Mouse (Mus musculus): ENCODE data around the gene Olfr649. TPM values are rescaled to one million over a fixed set of nuclear protein-coding genes. Genes with fewer than 3 reads are reported as not detected.

Olfr649 gene
- total RNA-seq (2012; rRNA removed) = not detected in 2 replicates

GRCm38 (mm10) chr7:104195885-104196284 is at the start of gene Olfr649:
Gene Olfr649, minus strand, starts transcription at chr7:104195985.
- no peak within 1 kb of the TSS for H3K4me3 ChIP-seq (ENCODE audit: insufficient read depth in 1 of 2, low read depth in 1 of 2, low read length in 2 of 2, poor library complexity in 1 of 2, severe bottlenecking in 1 of 2)
- no peak for TF ChIP-seq ZNF384 (IDR thresholded peaks at IDR 0.05; ENCODE audit: low read depth, low read length)
- no peak for TF ChIP-seq ZC3H11A (IDR thresholded peaks at IDR 0.05; ENCODE audit: borderline replicate concordance, low read depth, low read length)
- TF ChIP-seq HCFC1 (IDR thresholded peaks at IDR 0.05; ENCODE audit: borderline replicate concordance, insufficient read depth, low read length) = no peak
- TF ChIP-seq CHD2 (IDR thresholded peaks at IDR 0.05; ENCODE audit: low read depth, low read length) = no peak
- TF ChIP-seq MAFK (IDR thresholded peaks at IDR 0.05; ENCODE audit: insufficient read depth, low read depth, low read length) = no peak
- DNase-seq (ENCODE audit: low read depth, low spot score) = no peak
- in situ Hi-C loops (cut with MboI; ENCODE audit: low sequenced_read_pairs in 2 of 2, unreplicated experiment in 2 of 2) = loop anchor here in 1 of 2 experiments (25.0 kb wide), 1 partner anchor 416 kb away; the partner anchor contains the start of genes Olfr655, Olfr656 and Olfr657
- H3K9me3 ChIP-seq (ENCODE audit: control insufficient read depth, insufficient read depth, low read depth, low read length) = no peaks in the 10 kb centered on the region
- no peaks in the 10 kb centered on the region for H3K36me3 ChIP-seq (ENCODE audit: control insufficient read depth, insufficient read depth, low read length, poor library complexity, severe bottlenecking)
- no peak within 1 kb of the TSS for H3K27ac ChIP-seq (ENCODE audit: insufficient read depth, low read depth, low read length, poor library complexity, severe bottlenecking)
- no peak within 1 kb of the TSS for H3K9ac ChIP-seq (ENCODE audit: insufficient read depth, low read depth, low read length, poor library complexity, severe bottlenecking)
- H3K4me1 ChIP-seq (ENCODE audit: control insufficient read depth in 2 of 2, insufficient read depth in 2 of 2, low read length in 2 of 2, poor library complexity in 1 of 2) = no peaks in the 10 kb centered on the region

GRCm38 (mm10) chr7:104244287-104245181 is 48.7 kb upstream of the Olfr649 start, which contains the start of gene Trim34a:
Gene Trim34a, plus strand, starts transcription at chr7:104244457.
- Histone ChIP-seq H3K9me3 (ENCODE audit: control insufficient read depth, insufficient read depth, low read depth, low read length) (no peaks in the 10 kb centered on the region), H3K9ac (ENCODE audit: insufficient read depth, low read depth, low read length, poor library complexity, severe bottlenecking) (peak within 1 kb of the TSS; percentile 61), H3K4me3 (ENCODE audit: insufficient read depth in 1 of 2, low read depth in 1 of 2, low read length in 2 of 2, poor library complexity in 1 of 2, severe bottlenecking in 1 of 2) (peak within 1 kb of the TSS; percentile 46 to 75), H3K4me1 (ENCODE audit: control insufficient read depth in 2 of 2, insufficient read depth in 2 of 2, low read length in 2 of 2, poor library complexity in 1 of 2) (peaks cover 0 to 3% of the 10 kb centered on the region in 2 experiments; a peak in 1 of 4 replicates), H3K36me3 (ENCODE audit: control insufficient read depth, insufficient read depth, low read length, poor library complexity, severe bottlenecking) (no peaks in the 10 kb centered on the region), H3K27ac (ENCODE audit: insufficient read depth, low read depth, low read length, poor library complexity, severe bottlenecking) (peak within 1 kb of the TSS; percentile 80)
- peak; percentile 71 for DNase-seq (ENCODE audit: low read depth, low spot score)
- in situ Hi-C loops (cut with MboI; ENCODE audit: low sequenced_read_pairs in 2 of 2, unreplicated experiment in 2 of 2) = loop anchor here in 1 of 2 experiments (25.0 kb wide), 1 partner anchor 93 kb away; the partner anchor contains the start of gene Trim34b
- TF ChIP-seq ZC3H11A (IDR thresholded peaks at IDR 0.05; ENCODE audit: borderline replicate concordance, low read depth, low read length) = no peak
- peak; percentile 94 for TF ChIP-seq ZNF384 (IDR thresholded peaks at IDR 0.05; ENCODE audit: low read depth, low read length)

GRCm38 (mm10) chr7:104243616-104244015 is 47.8 kb upstream of the Olfr649 start:
- TF ChIP-seq MAFK (IDR thresholded peaks at IDR 0.05; ENCODE audit: insufficient read depth, low read depth, low read length) (no peak), ZNF384 (IDR thresholded peaks at IDR 0.05; ENCODE audit: low read depth, low read length) (0 out of 2 replicates have a peak, but pooled peaks have one; percentile 41)
- peak overlapping the region; percentile 80; the same call in 1 of the 2 replicates for H3K27ac ChIP-seq (ENCODE audit: insufficient read depth, low read depth, low read length, poor library complexity, severe bottlenecking)
- in situ Hi-C loops (cut with MboI; ENCODE audit: low sequenced_read_pairs in 2 of 2, unreplicated experiment in 2 of 2) = loop anchor here in 1 of 2 experiments (25.0 kb wide), 1 partner anchor 94 kb away; the partner anchor contains the start of gene Trim34b

GRCm38 (mm10) chr7:104240857-104241256 is 45.1 kb upstream of the Olfr649 start:
- Histone ChIP-seq H3K4me3 (ENCODE audit: insufficient read depth in 1 of 2, low read depth in 1 of 2, low read length in 2 of 2, poor library complexity in 1 of 2, severe bottlenecking in 1 of 2) (no peak overlapping the region), H3K27ac (ENCODE audit: insufficient read depth, low read depth, low read length, poor library complexity, severe bottlenecking) (no peak overlapping the region), H3K4me1 (ENCODE audit: control insufficient read depth in 2 of 2, insufficient read depth in 2 of 2, low read length in 2 of 2, poor library complexity in 1 of 2) (peaks cover 0 to 2% of the 10 kb centered on the region in 2 experiments; a peak in 1 of 4 replicates), H3K9ac (ENCODE audit: insufficient read depth, low read depth, low read length, poor library complexity, severe bottlenecking) (no peak overlapping the region), H3K36me3 (ENCODE audit: control insufficient read depth, insufficient read depth, low read length, poor library complexity, severe bottlenecking) (no peaks in the 10 kb centered on the region), H3K9me3 (ENCODE audit: control insufficient read depth, insufficient read depth, low read depth, low read length) (no peaks in the 10 kb centered on the region)
- no peak for DNase-seq (ENCODE audit: low read depth, low spot score)
- no peak for TF ChIP-seq MAFK (IDR thresholded peaks at IDR 0.05; ENCODE audit: insufficient read depth, low read depth, low read length)
- TF ChIP-seq ZC3H11A (IDR thresholded peaks at IDR 0.05; ENCODE audit: borderline replicate concordance, low read depth, low read length) = no peak
- in situ Hi-C loops (cut with MboI; ENCODE audit: low sequenced_read_pairs in 2 of 2, unreplicated experiment in 2 of 2) = loop anchor here in 1 of 2 experiments (25.0 kb wide), 1 partner anchor 96 kb away; the partner anchor contains the start of gene Trim34b

More at GRCm38 (mm10) chr7:104243616-104244015, 47.8 kb upstream of the Olfr649 start:
- no peak overlapping the region for H3K9ac ChIP-seq (ENCODE audit: insufficient read depth, low read depth, low read length, poor library complexity, severe bottlenecking)
- peaks cover 0 to 3% of the 10 kb centered on the region in 2 experiments; a peak in 1 of 4 replicates for H3K4me1 ChIP-seq (ENCODE audit: control insufficient read depth in 2 of 2, insufficient read depth in 2 of 2, low read length in 2 of 2, poor library complexity in 1 of 2)
- no peak for DNase-seq (ENCODE audit: low read depth, low spot score)
- H3K4me3 ChIP-seq (ENCODE audit: insufficient read depth in 1 of 2, low read depth in 1 of 2, low read length in 2 of 2, poor library complexity in 1 of 2, severe bottlenecking in 1 of 2) = peak overlapping the region in 1 of 2 experiments; percentile 75; a peak in 1 of 4 replicates
- no peaks in the 10 kb centered on the region for H3K9me3 ChIP-seq (ENCODE audit: control insufficient read depth, insufficient read depth, low read depth, low read length)
- H3K36me3 ChIP-seq (ENCODE audit: control insufficient read depth, insufficient read depth, low read length, poor library complexity, severe bottlenecking) = no peaks in the 10 kb centered on the region

Measured in ES-E14 (cell line).